Mouse (Mus musculus) neural tube, embryonic 13.5 days (tissue): ENCODE data around the gene Rnf31. TPM values are rescaled to one million over a fixed set of nuclear protein-coding genes. Genes with fewer than 3 reads are reported as not detected.

Experiments
- ATAC-seq: fragments of 200-750 bp; cut with Nextera tagmentation; 2 replicates; pipeline ENCODE4 v1.8.0; 2017; ENCODE audit warnings: low read depth, mild to moderate bottlenecking, moderate TSS enrichment, moderate library complexity
- H3K27ac ChIP-seq: fragments of 300-500 bp; sonication (generic); replicated peaks from 2 replicates; pipeline ENCODE4 v1.5.1; 2015; ENCODE audit warnings: moderate library complexity, mild to moderate bottlenecking, inconsistent platforms
- H3K27me3 ChIP-seq: fragments of 300-500 bp; sonication (generic); 2 replicates; pipeline ENCODE4 v1.6.1; 2015; ENCODE audit warnings: mild to moderate bottlenecking, inconsistent platforms
- H3K36me3 ChIP-seq: fragments of 300-500 bp; sonication (generic); 2 replicates; pipeline ENCODE4 v1.6.1; 2015; ENCODE audit warnings: mild to moderate bottlenecking, inconsistent platforms
- H3K4me1 ChIP-seq: fragments of 300-500 bp; sonication (generic); replicated peaks from 2 replicates; pipeline ENCODE4 v1.6.1; 2015; ENCODE audit warnings: inconsistent platforms
- H3K4me2 ChIP-seq: fragments of 300-500 bp; sonication (generic); 2 replicates; pipeline ENCODE4 v1.6.1; 2015; ENCODE audit warnings: inconsistent platforms, mild to moderate bottlenecking, moderate library complexity
- H3K4me3 ChIP-seq: fragments of 300-500 bp; sonication (generic); 2 replicates; pipeline ENCODE4 v1.5.1; 2015; ENCODE audit warnings: mild to moderate bottlenecking, inconsistent platforms
- H3K9ac ChIP-seq: fragments of 300-500 bp; sonication (generic); 2 replicates; pipeline ENCODE4 v1.6.1; 2015; ENCODE audit warnings: moderate library complexity, mild to moderate bottlenecking, inconsistent platforms
- H3K9me3 ChIP-seq: fragments of 300-500 bp; sonication (generic); 2 replicates; pipeline ENCODE4 v1.6.1; 2016; ENCODE audit warnings: inconsistent platforms
- WGBS: fragments of 180-500 bp; shearing (Covaris S2); methylation state at CpG from one replicate; pipeline ENCODE4 v1.1.7; 2015; 5-methylcytosine and 5-hydroxymethylcytosine counted together
- polyA plus RNA-seq: library from polyadenylated mRNA; unstranded; fragments of >200 nt; fragmentation: Nextera tagmentation; extraction: Ambion mirVana; gene quantifications from 2 replicates; pipeline ENCODE4 v1.2.1, GENCODE M21; 2015

The Rnf31 gene
- polyA plus RNA-seq, 1 experiment from 2014 or later: 21.7 TPM

DNA sequence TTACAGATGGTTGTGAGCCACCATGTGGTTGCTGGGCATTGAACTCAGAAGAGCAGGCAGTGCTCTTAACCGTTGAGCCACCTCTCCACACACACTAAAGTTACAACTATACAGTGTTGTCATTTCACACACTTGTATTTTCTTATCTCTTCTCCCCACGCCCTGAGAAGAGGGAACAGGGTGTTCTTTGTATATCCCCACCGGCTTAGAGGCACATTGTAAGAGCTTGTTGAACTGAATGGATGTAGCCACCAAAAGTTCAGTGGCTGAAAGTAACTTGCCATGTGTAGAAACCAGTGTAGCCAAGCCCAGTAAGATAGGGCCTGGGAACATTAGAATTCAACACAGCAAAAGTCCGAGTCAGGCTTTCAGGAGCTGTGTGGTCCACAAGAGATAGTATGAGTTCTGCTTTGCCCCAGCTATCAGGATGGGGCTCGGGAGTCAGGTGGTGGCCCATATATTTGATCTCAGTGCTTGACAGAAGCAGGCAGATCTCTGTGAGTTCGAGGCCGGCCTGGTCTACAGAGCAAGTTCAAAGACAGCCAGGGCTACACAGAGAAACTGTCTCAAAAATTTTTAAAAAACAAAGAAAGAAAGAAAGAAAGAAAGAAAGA lies 23.2 kb downstream of the Rnf31 start:
- Histone ChIP-seq H3K4me1 (0 out of 2 replicates have a peak, but pooled peaks cover 4% of the 10 kb centered on the region), H3K36me3 (peaks cover 11% of the 10 kb centered on the region), H3K27ac (no peak overlapping the region), H3K27me3 (no peaks in the 10 kb centered on the region), H3K9me3 (no peaks in the 10 kb centered on the region), H3K4me3 (no peak overlapping the region), H3K9ac (no peak overlapping the region), H3K4me2 (no peak overlapping the region)
- 83% methylated on average over 7 of the region's 7 CpGs for WGBS
- no peak for ATAC-seq

DNA sequence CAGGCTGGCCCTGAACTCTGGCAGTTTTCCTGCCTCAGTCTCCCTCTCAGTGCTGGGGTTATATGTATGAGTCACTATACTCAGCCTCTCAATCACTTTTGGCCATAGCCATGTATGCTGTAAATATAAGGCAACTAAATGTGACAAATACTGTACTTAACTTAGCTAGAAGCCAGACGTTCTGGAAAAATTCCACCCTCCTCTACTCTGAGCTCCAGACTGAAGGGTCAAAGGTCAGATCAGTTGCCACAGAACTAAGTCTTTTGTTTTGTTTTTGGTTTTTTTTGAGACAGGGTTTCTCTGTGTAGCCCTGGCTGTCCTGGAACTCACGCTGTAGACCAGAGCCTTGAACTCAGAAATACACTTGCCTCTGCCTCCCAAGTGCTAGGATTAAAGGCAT lies 24.4 kb downstream of the Rnf31 start:
- H3K36me3 ChIP-seq: 0 out of 2 replicates have a peak, but pooled peaks cover 2% of the 10 kb centered on the region

GRCm38 (mm10) chr14:55616844-55617243 lies 25.3 kb downstream of the Rnf31 start:
- ATAC-seq: no peak
- H3K36me3 ChIP-seq: no peaks in the 10 kb centered on the region
- WGBS: 73% methylated on average over 2 of the region's 2 CpGs
- no peak overlapping the region for H3K9ac ChIP-seq
- no peak overlapping the region for H3K27ac ChIP-seq
- H3K4me3 ChIP-seq: no peak overlapping the region
- 0 out of 2 replicates have a peak, but pooled peaks cover 4% of the 10 kb centered on the region for H3K4me1 ChIP-seq
- no peaks in the 10 kb centered on the region for H3K9me3 ChIP-seq
- H3K27me3 ChIP-seq: no peaks in the 10 kb centered on the region
- no peak overlapping the region for H3K4me2 ChIP-seq

More for the DNA sequence above, 24.4 kb downstream of the Rnf31 start:
- Histone ChIP-seq H3K27me3 (no peaks in the 10 kb centered on the region), H3K9me3 (no peaks in the 10 kb centered on the region), H3K27ac (no peak overlapping the region), H3K4me2 (no peak overlapping the region), H3K4me1 (0 out of 2 replicates have a peak, but pooled peaks cover 4% of the 10 kb centered on the region), H3K4me3 (no peak overlapping the region), H3K9ac (no peak overlapping the region)
- 63% methylated on average over 2 of the region's 2 CpGs for WGBS
- ATAC-seq: no peak

DNA sequence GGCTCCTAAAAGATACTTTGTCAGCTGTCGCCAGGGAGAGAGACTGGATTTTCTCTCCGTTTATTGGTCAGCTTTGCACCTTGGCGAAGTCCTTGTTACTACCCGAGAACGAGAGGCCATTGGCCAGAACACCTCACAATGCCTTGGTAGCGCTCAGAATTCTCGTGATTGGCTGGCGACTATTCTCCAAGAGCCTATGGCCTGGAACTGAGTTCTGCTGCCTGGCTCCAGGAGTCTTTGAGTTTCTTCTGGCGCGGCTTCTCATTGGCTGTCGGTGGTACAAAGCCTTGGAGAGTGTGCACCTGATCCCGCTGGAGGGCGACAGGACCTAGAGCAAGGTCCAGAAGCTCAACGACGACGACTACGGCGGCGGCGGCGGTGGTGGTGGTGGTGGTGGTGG lies 26.3 kb downstream of the Rnf31 start, which contains the start of gene Rec8:
TSS of gene Rec8 (plus strand) at position 216 of the 400 bp plus-strand sequence.
- H3K4me3 ChIP-seq: peak within 1 kb of the TSS; percentile 36
- peak within 1 kb of the TSS; percentile 30; the same call in 1 of the 2 replicates for H3K27ac ChIP-seq
- peak within 1 kb of the TSS; percentile 57 for H3K9ac ChIP-seq
- H3K9me3 ChIP-seq: no peaks in the 10 kb centered on the region
- ATAC-seq: peak; percentile 85
- no peaks in the 10 kb centered on the region for H3K36me3 ChIP-seq
- WGBS: 19% methylated on average over 21 of the region's 21 CpGs
- 0 out of 2 replicates have a peak, but pooled peaks cover 4% of the 10 kb centered on the region for H3K4me1 ChIP-seq
- H3K4me2 ChIP-seq: peak within 1 kb of the TSS; percentile 44
- H3K27me3 ChIP-seq: no peaks in the 10 kb centered on the region

GRCm38 (mm10) chr14:55618486-55619195 lies 27.1 kb downstream of the Rnf31 start:
- Histone ChIP-seq H3K4me3 (peak overlapping the region; percentile 36), H3K9ac (peak overlapping the region; percentile 57), H3K27ac (peak overlapping the region; percentile 30; the same call in 1 of the 2 replicates), H3K4me1 (0 out of 2 replicates have a peak, but pooled peaks cover 4% of the 10 kb centered on the region), H3K27me3 (no peaks in the 10 kb centered on the region), H3K9me3 (no peaks in the 10 kb centered on the region), H3K4me2 (peak overlapping the region; percentile 44), H3K36me3 (0 out of 2 replicates have a peak, but pooled peaks cover 4% of the 10 kb centered on the region)
- WGBS: 57% methylated on average over 22 of the region's 22 CpGs
- peak; percentile 76; the same call in 1 of the 2 replicates for ATAC-seq

- H3K4me3 ChIP-seq: no peak overlapping the region
- no peak overlapping the region for H3K4me2 ChIP-seq
- no peaks in the 10 kb centered on the region for H3K27me3 ChIP-seq
- no peak overlapping the region for H3K27ac ChIP-seq
- peaks cover 99% of the 10 kb centered on the region for H3K36me3 ChIP-seq
- no peak for ATAC-seq
- H3K4me1 ChIP-seq: no peaks in the 10 kb centered on the region
- H3K9me3 ChIP-seq: no peaks in the 10 kb centered on the region
- H3K9ac ChIP-seq: no peak overlapping the region
- WGBS: 81% methylated on average over 27 of the region's 27 CpGs
Observed at GRCm38 (mm10) chr14:55628077-55628827, 36.7 kb downstream of the Rnf31 start.

GRCm38 (mm10) chr14:55629312-55629711 lies 37.8 kb downstream of the Rnf31 start:
- no peak for ATAC-seq
- WGBS: 57% methylated on average over 5 of the region's 5 CpGs

GRCm38 (mm10) chr14:55634874-55635522 lies 43.5 kb downstream of the Rnf31 start:
- peak overlapping the region; percentile 85 for H3K27ac ChIP-seq
- no peaks in the 10 kb centered on the region for H3K27me3 ChIP-seq
- no peaks in the 10 kb centered on the region for H3K9me3 ChIP-seq
- ATAC-seq: no peak; the same call in none of the 2 replicates
- H3K9ac ChIP-seq: peak overlapping the region; percentile 83
- peaks cover 23% of the 10 kb centered on the region for H3K4me1 ChIP-seq
- H3K4me3 ChIP-seq: peak overlapping the region; percentile 73
- H3K4me2 ChIP-seq: peak overlapping the region; percentile 95
- 4% methylated on average over 23 of the region's 23 CpGs for WGBS
- peaks cover 79% of the 10 kb centered on the region for H3K36me3 ChIP-seq

More at GRCm38 (mm10) chr14:55629312-55629711, 37.8 kb downstream of the Rnf31 start:
- H3K4me1 ChIP-seq: peaks cover 6% of the 10 kb centered on the region
- no peak overlapping the region for H3K4me3 ChIP-seq
- no peak overlapping the region for H3K4me2 ChIP-seq
- no peak overlapping the region for H3K27ac ChIP-seq
- H3K36me3 ChIP-seq: peaks cover 98% of the 10 kb centered on the region
- no peaks in the 10 kb centered on the region for H3K9me3 ChIP-seq
- no peaks in the 10 kb centered on the region for H3K27me3 ChIP-seq
- no peak overlapping the region for H3K9ac ChIP-seq

DNA sequence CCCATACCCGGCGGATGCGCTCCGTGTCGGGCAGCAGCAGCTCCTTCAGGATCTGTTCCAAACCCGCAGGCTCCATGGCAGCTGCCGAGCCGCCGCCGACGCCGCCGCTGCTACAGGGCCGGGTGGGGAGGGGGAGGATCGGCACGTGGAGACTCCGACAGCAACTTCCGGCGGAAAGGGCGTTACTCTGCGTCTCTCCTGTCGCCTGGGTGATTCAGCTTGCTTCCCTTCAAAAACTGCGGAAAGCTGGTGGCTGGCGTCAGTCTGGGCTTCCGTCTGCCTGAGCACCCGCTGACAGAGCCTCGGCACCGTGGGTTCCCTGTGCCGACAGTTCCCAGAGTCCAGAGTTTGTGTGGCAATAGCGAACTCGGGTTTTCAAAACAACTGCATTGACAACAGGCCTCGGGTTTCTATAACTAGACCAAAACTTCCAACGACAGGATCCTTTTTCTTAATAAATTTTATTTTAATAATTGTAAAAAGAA lies 44.1 kb downstream of the Rnf31 start, which contains the start of gene Ipo4:
TSS of gene Ipo4 (minus strand) at position 435 of the 485 bp plus-strand sequence.
- Histone ChIP-seq H3K4me2 (peak within 1 kb of the TSS; percentile 95), H3K4me3 (peak within 1 kb of the TSS; percentile 73), H3K27me3 (no peaks in the 10 kb centered on the region), H3K27ac (peak within 1 kb of the TSS; percentile 85), H3K9me3 (no peaks in the 10 kb centered on the region), H3K9ac (peak within 1 kb of the TSS; percentile 83), H3K4me1 (peaks cover 23% of the 10 kb centered on the region), H3K36me3 (peaks cover 79% of the 10 kb centered on the region)
- 1% methylated on average over 33 of the region's 33 CpGs for WGBS
- peak; percentile 92 for ATAC-seq

DNA sequence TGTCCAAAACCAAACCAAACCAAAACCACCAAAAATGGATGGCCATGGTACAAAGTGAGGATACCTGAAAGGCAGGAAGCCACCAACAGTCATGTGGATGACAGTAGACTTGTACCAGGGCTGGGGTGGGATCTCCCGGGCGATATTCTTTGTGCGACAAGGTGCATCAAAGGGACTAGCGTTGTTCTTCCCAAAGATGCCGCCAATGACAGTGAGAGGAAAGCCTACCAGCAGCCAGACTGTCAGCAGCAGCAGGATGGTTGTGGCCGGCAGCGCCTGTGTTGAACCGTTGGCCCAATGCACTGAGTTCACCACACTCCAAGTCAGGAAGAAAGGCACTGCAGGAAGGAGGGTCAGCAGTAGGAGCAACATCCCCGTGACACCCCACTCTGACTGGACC lies 46.3 kb downstream of the Rnf31 start, which contains the start of gene Gm49378:
TSS of gene Gm49378 (minus strand) at position 101 of the 400 bp plus-strand sequence.
- Histone ChIP-seq H3K4me1 (peaks cover 33% of the 10 kb centered on the region), H3K9me3 (no peaks in the 10 kb centered on the region), H3K36me3 (peaks cover 68% of the 10 kb centered on the region), H3K4me3 (no peak within 1 kb of the TSS), H3K27ac (no peak within 1 kb of the TSS), H3K27me3 (no peaks in the 10 kb centered on the region), H3K9ac (no peak within 1 kb of the TSS), H3K4me2 (no peak within 1 kb of the TSS)
- WGBS: 92% methylated on average over 9 of the region's 9 CpGs
- no peak for ATAC-seq

DNA sequence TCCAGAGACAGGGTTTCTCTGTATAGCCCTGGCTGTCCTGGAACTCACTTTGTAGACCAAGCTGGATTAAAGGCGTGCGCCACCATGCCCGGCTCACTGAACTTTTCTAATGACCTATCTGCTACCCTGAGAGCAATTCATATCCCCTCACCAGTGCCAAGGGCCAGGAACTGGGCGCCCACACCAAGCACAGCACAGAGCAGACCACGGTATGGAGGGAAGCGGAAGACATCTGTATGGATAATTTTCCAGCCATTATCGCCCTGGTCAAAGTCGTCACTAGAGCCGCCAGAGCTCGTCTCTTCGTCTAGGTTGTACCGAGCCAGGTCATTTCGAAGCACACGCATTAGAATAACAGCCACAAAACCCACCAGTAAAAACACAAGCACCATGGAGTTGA lies 49.3 kb downstream of the Rnf31 start:
- 97% methylated on average over 14 of the region's 14 CpGs for WGBS
- H3K36me3 ChIP-seq: peaks cover 54% of the 10 kb centered on the region
- no peak for ATAC-seq
- H3K9me3 ChIP-seq: no peaks in the 10 kb centered on the region
- H3K27me3 ChIP-seq: no peaks in the 10 kb centered on the region
- no peak overlapping the region for H3K4me3 ChIP-seq
- no peak overlapping the region for H3K4me2 ChIP-seq
- no peak overlapping the region for H3K9ac ChIP-seq
- peaks cover 32% of the 10 kb centered on the region for H3K4me1 ChIP-seq
- no peak overlapping the region for H3K27ac ChIP-seq
